Mouse (Mus musculus): ENCODE results near the gene Psapl1.
"Not testable (repeated sequence)": the region's sequence is repeated elsewhere in the genome, so short reads cannot be mapped to it uniquely, and the experiment has no call there.

Psapl1 gene

DNA sequence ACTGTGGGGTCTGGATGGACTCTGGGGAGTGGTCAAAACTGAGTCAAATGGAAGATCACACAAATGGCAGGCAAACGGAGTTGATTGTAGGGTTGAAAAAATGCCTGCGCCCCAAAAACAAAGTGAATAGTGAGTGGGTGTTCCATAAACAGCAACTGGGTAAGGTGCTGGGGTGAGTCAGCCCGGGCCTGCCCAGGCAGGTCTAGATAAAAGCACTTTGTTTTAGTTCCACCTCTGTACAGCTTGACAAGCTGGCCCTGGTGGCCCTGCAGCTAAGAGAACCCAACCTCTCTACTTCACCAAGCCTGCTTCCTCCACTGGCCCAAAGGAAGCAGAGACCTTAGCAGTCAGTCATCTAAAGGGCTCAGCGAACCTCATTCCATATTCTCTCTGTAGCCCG, 1.0 kb upstream of the Psapl1 start:
- intact Hi-C loops (cut with DNase I), result no loop called here

DNA sequence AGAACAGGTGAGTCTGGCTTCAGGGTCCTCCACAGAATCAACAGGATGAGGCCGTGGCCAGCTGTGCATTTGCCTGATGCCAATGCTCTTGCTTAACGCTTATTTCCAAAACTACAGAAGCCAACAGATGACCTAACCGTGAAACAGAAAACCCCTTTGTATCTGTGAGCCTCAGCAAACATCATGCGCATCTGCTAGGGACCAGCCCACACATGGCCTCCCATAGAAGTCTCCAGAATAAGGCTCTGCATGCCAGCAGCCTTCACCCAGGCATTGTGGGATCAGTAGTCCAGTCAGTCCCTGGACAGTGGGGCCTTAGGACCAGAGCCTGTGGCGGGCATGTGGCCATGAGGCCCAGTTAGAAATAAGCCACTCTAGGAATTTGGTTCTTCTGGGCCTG, 400 bp upstream of the Psapl1 start:
- intact Hi-C loops (cut with DNase I), result no loop called here

DNA sequence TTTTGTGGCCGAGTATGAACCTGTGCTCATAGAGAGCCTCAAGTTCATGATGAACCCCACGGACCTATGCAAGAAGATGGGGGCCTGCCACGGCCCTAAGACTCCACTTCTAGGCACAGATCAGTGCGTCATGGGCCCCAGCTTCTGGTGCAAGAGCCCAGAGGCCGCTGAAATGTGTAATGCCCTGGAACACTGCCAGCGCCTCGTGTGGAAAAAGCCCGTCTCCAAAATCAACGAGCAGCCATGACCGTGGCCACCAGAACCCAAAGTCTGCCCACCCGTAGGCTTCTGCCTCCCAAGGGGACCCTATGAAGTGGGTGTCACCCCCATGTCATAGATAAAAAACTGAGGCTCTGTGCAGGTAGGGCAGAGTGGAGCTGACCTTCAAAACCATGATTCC, 1.6 kb downstream of the Psapl1 start:
- intact Hi-C loops (cut with DNase I), result no loop called here

DNA sequence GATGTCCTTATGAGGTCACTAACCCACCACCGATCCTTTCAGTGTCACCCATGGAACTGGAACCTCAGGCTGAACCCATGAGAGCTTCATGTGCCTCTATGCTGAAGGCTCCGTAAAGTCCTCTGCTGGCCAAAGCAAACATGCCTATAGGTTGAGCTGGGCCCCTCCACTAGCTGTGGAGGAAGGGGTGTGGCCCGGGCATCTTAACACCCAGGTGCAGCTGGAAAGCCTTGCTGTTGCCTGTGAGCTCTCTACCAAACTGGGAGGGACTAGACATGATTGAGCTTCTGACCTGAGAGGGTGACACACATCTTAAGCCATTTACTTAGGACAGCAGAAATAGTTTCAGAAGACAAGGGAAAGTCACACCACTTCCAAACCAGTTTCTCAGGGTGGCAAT, 5.0 kb downstream of the Psapl1 start:
- intact Hi-C loops (cut with DNase I), result no loop called here

DNA sequence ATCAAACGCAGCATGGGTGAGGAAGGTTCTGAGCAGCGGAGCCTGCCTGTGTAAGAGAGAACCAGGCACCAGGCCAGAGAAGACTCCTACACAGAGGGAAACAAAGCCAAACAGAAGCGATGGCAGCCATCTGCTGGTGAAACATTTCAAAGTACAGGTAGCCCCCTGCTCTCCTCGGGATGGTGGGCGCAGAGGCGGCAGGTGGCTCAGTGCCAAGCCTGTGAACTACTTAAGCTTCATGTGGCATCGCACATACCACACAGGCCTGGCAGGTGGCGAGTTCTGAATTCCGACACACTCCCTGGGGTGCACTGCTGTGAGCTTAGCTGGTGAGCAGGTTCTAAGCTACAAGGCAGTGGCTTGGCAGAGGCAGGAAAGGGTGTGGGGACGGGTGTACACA, 9.5 kb downstream of the Psapl1 start:
- intact Hi-C loops (cut with DNase I), result no loop called here

DNA sequence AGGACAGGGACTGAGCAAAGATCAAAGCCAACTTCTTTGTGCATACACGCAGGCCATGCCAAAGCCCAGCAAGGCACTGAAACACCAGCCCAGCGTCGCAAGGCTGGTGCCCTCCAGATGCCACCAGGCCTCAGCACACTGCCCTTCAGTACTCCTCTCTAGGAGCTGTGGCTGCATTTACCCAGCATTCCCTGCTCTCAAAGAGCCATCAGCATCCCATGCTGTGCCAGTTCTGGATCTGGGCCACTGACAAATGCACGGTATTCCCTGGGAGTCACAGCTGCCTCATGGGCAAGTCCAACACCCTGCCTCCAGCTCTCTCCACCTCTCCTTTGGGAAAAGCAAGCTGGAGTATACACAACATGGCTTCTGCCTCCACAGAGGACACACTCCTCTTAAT, 16.3 kb downstream of the Psapl1 start:
- intact Hi-C loops (cut with DNase I), result loop anchor here (5.0 kb wide), 2 partner anchors 73 to 238 kb away; no protein-coding TSS in a partner anchor

DNA sequence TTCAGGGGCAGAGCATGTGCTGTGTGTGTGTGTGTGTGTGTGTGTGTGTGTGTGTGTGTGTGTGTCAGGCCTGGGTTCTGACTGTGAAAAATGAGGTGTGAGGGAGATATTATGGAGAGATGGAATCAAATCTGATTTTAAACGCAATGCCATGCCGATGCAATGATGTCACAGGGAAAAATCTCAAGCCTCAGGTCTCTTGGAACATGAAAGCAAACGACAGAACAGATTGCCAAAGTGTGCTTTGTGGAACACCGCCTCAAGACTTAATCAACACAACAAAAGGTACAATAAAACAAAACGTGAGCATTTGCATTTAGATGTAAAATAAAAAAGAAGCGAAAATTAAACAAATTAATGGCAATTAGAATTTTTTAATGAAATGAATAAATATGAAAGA, 16.8 kb downstream of the Psapl1 start:
- intact Hi-C loops (cut with DNase I), result loop anchor here (5.0 kb wide), 2 partner anchors 73 to 238 kb away; no protein-coding TSS in a partner anchor

DNA sequence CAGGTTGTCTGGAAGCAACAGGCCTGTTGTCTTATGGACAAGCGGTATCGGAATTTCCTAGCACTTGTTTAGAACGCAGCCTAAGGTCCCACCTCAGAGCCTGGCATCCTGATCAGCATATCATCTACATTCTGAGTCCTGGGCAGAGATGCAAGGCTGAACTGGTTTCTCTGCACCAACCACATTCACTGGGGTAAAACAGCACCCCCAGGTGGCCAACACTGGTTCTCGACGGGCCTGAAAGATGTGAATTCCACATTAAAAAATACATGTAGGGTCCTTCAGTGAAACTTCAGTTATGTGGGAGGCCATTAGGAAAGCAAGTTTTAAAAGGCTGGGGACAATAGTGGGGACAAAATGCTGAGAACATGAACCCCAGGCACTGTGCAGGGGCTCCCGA, 20.0 kb downstream of the Psapl1 start:
- intact Hi-C loops (cut with DNase I), result loop anchor here (2.0 to 5.0 kb wide), 3 partner anchors 76 to 241 kb away; no protein-coding TSS in a partner anchor

DNA sequence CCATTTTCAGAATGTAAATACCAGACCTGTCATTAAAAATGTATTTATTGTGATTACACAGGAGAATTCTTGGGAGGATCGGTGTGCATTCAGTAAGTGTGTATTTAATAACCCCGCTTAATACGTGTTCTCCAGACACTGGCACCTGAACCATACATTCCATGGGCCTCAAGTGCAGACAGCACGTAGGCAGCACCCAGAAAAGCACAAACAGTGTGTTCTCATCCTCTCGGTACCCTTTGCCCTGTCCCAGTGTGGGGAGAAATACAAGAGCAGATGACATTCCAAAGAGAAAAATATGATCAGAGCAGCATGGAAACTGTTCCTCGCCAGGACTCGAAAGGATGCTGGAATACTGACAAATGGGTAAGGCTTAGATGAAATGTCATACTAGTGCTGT, 22.0 kb downstream of the Psapl1 start:
- intact Hi-C loops (cut with DNase I), result loop anchor here (5.0 kb wide), 2 partner anchors 51 to 171 kb away; partner anchors contain the start of gene Sorcs2

DNA sequence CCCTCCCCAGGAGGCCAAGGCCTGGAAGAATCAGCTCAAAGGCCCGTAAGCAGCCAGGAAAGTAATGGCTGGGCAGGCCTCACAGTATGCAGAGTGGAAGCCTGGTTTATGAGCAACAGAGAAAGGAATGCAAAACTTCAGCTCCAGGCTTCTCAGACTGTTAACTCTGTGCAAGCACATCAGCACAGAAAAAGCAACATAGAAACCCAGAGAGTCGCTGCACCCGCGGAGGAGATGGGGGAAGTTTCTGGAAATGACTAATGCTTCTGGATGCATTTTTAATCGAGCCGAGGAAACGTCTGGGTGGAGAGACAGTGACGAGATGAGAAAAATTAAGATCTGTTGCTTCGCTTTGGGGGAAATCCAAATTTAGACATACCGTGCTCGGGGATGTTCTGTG, 22.5 kb downstream of the Psapl1 start:
- intact Hi-C loops (cut with DNase I), result loop anchor here (5.0 kb wide), 2 partner anchors 51 to 171 kb away; partner anchors contain the start of gene Sorcs2

DNA sequence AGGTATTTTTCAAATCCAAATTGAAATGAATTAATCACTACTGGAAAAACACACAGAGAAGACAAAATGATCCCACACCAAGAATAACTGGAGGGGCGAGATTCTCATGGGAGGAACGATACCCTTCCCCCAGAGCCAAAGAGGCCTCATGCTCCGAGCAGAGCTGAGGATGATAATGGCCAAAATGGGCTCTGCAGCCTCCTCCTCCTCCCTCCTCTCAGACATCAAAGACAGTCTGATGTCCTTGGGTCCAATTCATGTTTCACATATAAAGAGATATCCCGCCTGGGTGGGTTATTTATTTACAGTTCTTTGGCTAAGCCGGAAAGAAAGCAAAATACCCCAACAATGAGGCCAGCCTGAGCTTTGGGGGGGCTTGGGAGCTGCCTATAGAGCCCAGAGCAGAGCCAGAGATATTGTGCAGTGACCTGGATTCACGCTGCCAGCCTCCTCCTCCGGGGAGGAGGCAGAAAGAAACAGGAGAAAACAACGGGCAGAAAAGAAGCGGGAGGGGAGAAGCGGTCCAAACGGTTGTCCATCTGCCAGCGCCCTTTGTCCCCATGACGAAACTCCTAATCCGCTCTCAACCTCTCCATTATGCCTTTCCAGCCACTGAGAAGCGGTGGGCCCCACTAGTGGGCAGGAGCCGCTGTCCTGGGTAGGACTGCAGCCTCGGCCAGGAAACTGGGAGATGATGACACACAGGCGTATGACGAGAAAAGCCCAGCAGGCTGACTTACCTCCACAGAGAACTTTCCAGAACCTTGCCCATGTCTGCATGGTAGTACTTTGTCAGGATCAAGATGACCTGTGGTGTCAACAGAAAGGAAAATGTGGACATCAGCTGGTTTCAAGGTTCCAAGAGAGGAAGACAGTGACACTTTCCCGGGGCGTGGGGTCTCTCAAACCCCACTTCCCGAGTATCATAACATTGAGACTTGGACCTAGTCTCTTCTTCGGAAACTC, 24.9 kb downstream of the Psapl1 start:
- intact Hi-C loops (cut with DNase I), result loop anchor here (5.0 kb wide), 2 partner anchors 49 to 169 kb away; partner anchors contain the start of gene Sorcs2

DNA sequence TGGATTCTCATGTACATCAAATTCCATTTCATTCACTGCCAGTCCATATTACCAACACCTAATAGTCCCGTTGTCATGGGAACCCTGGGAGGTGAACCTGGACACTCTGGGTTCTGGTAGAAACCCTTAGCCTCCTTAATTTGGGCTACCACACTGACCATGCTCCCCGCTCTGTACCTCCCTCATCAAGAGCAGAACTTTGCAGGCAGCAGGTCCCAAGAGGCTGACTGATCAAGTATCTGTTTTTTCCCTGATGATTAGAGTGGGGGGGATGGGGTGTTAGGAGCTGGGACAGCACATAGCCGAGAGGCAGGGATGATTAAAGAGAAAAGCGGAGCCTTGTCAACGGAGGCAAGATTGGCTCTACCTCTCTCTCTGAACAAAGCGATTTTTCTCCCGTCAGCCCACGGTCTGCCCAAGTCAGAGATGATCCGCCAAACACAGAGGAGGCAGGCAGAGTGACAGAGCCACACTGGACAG, 26.5 kb downstream of the Psapl1 start:
- intact Hi-C loops (cut with DNase I), result no loop called here

DNA sequence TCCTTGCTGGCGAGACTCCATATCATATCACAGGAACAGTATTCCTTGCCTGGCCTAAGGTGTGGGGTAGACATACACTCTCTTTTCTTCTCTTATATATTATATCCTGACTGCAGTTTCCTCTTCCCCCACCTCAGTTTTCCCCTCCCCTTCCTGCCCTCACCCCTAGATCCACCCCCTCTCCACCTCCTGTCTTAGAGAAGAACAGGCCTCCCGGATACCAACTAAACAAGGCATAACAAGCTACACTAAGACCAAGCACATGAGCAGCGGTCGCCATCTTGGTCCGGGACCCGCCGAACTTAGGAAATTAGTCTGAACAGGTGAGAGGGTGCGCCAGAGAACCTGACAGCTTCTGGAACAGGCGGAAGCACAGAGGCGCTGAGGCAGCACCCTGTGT, 33.7 kb downstream of the Psapl1 start:
- intact Hi-C loops (cut with DNase I), result not testable (repeated sequence)

DNA sequence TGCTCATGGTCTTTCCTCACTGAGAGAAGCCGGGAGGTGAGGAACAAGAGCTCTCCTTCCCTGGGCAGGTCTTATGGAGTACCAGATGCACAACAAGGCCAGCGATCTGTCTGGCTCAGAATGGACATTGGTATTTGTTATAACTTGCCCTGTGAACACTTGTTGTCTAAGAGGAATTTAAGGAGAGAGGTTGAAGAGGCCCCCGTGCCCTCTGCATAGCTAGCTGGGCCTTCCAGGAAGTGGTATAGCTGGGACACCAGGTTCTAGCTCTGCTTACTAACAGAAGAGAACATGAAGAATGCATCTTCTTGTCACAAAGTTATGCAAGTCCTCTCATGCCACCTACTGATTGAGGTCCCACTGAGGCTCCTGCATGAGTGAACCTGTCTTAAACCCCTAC, 44.2 kb downstream of the Psapl1 start:
- intact Hi-C loops (cut with DNase I), result no loop called here

DNA sequence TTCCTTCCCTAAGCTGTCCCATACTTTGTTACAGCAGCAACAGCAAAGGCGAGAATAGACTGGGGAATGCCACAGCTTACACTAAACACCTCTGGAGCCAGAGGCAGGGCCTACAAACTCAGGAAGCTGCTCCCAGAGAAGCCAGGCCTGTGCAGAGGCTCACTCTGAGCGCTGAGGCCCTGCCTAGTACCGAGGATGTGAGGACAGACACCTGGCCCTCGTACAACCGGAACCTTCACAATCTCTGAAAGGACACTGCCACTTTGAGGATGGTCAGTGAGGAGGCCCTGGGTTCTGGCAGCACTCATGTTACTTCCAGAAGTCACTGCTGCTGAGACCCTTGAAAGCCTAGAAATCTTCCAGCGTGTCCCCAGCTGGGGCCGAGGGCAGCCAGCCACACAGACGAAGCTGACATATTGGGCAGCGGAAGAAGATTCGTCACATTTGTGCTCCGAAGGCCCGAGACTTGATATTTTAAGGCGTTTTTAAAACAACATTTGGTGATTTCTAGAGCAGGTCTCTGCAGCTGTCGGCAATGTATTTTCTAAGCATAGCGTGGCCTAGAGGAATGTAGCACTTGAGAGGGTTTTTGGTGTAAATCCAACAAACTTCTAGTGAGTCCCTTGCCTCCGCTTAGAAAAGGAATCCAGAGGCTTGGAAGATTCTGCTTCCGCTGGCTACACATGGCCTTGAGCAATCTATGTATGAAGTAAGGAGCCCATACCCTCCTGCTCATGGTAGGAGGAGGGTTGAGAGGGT, 49.1 kb downstream of the Psapl1 start:
- intact Hi-C loops (cut with DNase I), result no loop called here

DNA sequence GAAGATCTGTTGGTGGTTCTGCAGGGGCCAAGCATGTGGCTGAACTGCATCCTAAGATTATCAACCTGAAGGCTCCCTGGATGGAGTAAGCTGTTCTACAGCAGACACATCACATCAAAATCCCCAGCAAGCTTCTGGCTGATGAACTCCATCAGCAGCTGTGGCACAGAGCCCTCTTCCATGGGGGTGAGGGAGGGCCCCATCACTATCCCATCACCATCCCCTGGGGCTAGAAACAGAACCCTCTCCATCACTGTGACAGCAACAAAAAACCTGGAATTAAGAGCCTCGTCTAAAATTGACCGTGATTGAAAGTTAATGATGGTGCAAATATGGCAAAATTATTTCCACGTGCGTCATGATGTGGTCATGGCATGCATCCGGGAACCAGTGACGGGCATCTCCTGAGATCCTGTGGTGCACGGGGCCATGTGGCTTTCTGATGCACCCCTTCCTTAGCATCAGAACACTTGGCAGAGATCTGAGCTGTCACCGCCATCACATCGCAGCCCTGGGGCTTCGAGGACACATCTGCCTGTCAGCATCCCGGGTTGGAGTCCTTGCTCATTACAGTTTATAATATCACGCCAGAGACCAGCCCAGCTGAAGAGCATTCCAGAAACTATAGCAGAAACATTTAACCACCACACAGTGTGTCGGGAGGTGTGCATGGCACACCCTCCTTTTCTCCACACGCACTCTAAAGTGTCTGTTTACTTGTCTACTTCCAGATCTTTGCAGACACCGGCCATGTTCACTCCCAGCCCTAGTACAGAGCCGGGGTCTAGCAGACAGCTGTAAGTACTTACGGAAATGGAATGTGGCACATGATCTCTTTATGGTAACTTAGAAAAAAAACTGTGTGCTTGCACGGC, 51.1 kb downstream of the Psapl1 start:
- intact Hi-C loops (cut with DNase I), result no loop called here
